Mouse (Mus musculus) neural tube, embryonic 13.5 days (tissue): Measurements from ENCODE around the gene Smyd3. TPM values are rescaled to one million over a fixed set of nuclear protein-coding genes. Genes with fewer than 3 reads are reported as not detected.
A peak's percentile ranks its signal among the peaks of the same experiment; 100 is the strongest.

ENCODE experiments used
- ATAC-seq: fragments of 200-750 bp; cut with Nextera tagmentation; 2 replicates; pipeline ENCODE4 v1.8.0; 2017; ENCODE audit warnings: low read depth, mild to moderate bottlenecking, moderate TSS enrichment, moderate library complexity
- H3K27ac ChIP-seq: fragments of 300-500 bp; sonication (generic); replicated peaks from 2 replicates; pipeline ENCODE4 v1.5.1; 2015; ENCODE audit warnings: moderate library complexity, mild to moderate bottlenecking, inconsistent platforms
- H3K27me3 ChIP-seq: fragments of 300-500 bp; sonication (generic); 2 replicates; pipeline ENCODE4 v1.6.1; 2015; ENCODE audit warnings: mild to moderate bottlenecking, inconsistent platforms
- H3K36me3 ChIP-seq: fragments of 300-500 bp; sonication (generic); 2 replicates; pipeline ENCODE4 v1.6.1; 2015; ENCODE audit warnings: mild to moderate bottlenecking, inconsistent platforms
- H3K4me1 ChIP-seq: fragments of 300-500 bp; sonication (generic); replicated peaks from 2 replicates; pipeline ENCODE4 v1.6.1; 2015; ENCODE audit warnings: inconsistent platforms
- H3K4me2 ChIP-seq: fragments of 300-500 bp; sonication (generic); 2 replicates; pipeline ENCODE4 v1.6.1; 2015; ENCODE audit warnings: inconsistent platforms, mild to moderate bottlenecking, moderate library complexity
- H3K4me3 ChIP-seq: fragments of 300-500 bp; sonication (generic); 2 replicates; pipeline ENCODE4 v1.5.1; 2015; ENCODE audit warnings: mild to moderate bottlenecking, inconsistent platforms
- H3K9ac ChIP-seq: fragments of 300-500 bp; sonication (generic); 2 replicates; pipeline ENCODE4 v1.6.1; 2015; ENCODE audit warnings: moderate library complexity, mild to moderate bottlenecking, inconsistent platforms
- H3K9me3 ChIP-seq: fragments of 300-500 bp; sonication (generic); 2 replicates; pipeline ENCODE4 v1.6.1; 2016; ENCODE audit warnings: inconsistent platforms
- WGBS: fragments of 180-500 bp; shearing (Covaris S2); methylation state at CpG from one replicate; pipeline ENCODE4 v1.1.7; 2015; 5-methylcytosine and 5-hydroxymethylcytosine counted together
- polyA plus RNA-seq: library from polyadenylated mRNA; unstranded; fragments of >200 nt; fragmentation: Nextera tagmentation; extraction: Ambion mirVana; gene quantifications from 2 replicates; pipeline ENCODE4 v1.2.1, GENCODE M21; 2015

Smyd3 gene
- polyA plus RNA-seq, 1 experiment from 2014 or later = 19.7 TPM

DNA sequence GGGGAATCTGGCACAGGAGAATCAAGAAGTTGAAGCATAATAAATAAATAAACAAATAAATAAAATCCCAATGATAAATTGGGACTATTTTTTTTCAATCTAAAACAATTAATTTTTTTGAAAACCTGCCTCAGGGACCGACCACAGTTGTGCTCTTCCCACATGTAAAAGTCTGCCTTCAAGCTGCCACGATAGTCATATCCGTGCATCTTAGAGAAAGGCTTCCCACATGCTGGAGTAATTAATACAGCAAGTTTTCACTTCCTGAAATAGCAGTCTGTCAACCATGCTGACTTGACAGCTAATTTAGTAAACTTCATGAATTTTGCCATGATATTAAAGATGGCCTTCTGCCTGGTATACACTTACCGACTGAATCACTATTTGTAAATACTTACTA lies 119.2 kb downstream of the Smyd3 start:
- ATAC-seq = no peak
- Histone ChIP-seq H3K4me2 (no peak overlapping the region), H3K36me3 (no peaks in the 10 kb centered on the region), H3K4me3 (no peak overlapping the region), H3K4me1 (peaks cover 26% of the 10 kb centered on the region), H3K9ac (no peak overlapping the region), H3K27ac (no peak overlapping the region), H3K27me3 (no peaks in the 10 kb centered on the region), H3K9me3 (no peaks in the 10 kb centered on the region)
- 82% methylated on average over 4 of the region's 4 CpGs for WGBS

DNA sequence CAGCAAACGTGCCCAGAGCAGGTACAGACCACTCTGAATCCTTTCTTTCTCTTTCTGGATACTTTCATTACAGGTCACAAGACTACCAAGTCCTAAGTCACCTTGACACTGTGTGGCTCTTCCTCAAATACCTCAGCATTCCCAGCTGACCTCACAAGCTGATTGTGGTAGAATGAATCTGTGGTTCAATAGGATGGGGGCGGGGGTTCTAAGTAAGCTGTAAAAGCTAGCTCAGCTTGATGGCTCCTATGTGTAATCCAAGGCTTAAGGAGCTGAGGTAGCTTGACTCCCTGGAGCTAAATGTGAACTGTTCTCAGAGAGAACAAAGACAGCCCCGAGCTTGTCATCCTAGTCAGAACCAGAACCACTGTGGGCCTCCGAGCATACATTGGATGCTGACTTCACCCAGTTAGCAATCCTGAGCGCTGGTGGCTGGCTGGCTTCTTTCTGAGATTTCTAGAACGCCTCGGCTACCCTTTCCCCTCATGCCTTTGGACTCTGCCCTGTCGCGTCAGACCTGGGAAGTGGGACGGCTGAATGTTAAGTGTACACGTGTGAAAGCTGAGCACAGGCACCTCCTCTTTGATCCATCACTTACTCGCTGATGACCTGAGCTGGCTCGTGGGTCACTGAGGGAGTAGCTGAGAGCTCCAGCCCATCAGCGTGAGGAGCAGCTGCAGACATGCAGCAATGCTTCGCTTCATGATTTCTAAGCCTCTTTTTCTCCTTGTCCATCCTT lies 131.4 kb downstream of the Smyd3 start:
- H3K27me3 ChIP-seq = no peaks in the 10 kb centered on the region
- WGBS = 56% methylated on average over 15 of the region's 15 CpGs
- H3K27ac ChIP-seq = 0 out of 2 replicates have a peak overlapping the region, but pooled peaks have one; percentile 2
- no peak overlapping the region for H3K4me2 ChIP-seq
- no peak for ATAC-seq
- no peak overlapping the region for H3K4me3 ChIP-seq
- no peak overlapping the region for H3K9ac ChIP-seq
- H3K36me3 ChIP-seq = no peaks in the 10 kb centered on the region
- peaks cover 7% of the 10 kb centered on the region for H3K4me1 ChIP-seq
- H3K9me3 ChIP-seq = no peaks in the 10 kb centered on the region

DNA sequence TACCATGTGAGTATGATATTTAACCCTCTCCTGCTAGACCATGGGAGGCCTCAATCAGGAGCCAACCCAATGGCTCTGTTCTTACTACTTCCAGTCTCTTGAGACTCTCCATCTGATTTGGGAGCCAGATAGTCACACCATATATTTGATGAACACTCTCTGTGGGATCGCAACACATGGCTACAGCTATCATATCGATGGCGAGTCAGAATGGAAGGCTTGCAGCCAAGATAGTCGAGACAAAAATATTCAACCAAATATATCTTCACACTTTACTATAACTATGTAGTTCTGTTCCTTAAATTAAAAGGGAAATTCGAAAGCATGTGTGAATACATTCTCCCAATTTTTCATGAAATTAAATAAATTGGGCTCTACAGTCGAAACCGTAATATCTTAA lies 132.2 kb downstream of the Smyd3 start:
- WGBS = 91% methylated on average over 7 of the region's 7 CpGs
- no peaks in the 10 kb centered on the region for H3K27me3 ChIP-seq
- peaks cover 7% of the 10 kb centered on the region for H3K4me1 ChIP-seq
- no peak for ATAC-seq
- H3K9ac ChIP-seq = no peak overlapping the region
- H3K4me2 ChIP-seq = no peak overlapping the region
- no peak overlapping the region for H3K27ac ChIP-seq
- no peaks in the 10 kb centered on the region for H3K9me3 ChIP-seq
- H3K36me3 ChIP-seq = no peaks in the 10 kb centered on the region
- no peak overlapping the region for H3K4me3 ChIP-seq

DNA sequence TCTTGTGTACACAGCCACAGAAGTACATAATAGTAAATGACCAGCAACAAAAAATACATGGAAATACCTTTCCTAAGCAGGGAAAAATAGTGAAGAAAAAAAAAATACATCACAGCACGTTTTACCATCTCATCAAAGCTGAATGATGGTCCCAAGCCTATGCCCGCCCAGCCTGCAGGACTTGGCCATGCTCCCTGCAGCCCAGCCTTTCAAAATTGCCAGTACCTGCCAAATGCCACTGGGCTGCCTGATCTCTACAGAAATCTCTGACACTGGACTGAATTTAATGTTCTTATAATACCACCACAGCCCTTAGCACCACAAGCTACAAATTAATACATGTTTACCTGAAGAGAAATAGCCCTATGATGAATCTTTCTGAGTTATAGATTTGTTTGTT lies 133.5 kb downstream of the Smyd3 start:
- Histone ChIP-seq H3K27me3 (no peaks in the 10 kb centered on the region), H3K27ac (no peak overlapping the region), H3K36me3 (no peaks in the 10 kb centered on the region), H3K9me3 (no peaks in the 10 kb centered on the region), H3K4me2 (no peak overlapping the region), H3K4me1 (peaks cover 7% of the 10 kb centered on the region), H3K4me3 (no peak overlapping the region), H3K9ac (no peak overlapping the region)
- WGBS = 70% methylated on average over 2 of the region's 2 CpGs
- no peak for ATAC-seq

DNA sequence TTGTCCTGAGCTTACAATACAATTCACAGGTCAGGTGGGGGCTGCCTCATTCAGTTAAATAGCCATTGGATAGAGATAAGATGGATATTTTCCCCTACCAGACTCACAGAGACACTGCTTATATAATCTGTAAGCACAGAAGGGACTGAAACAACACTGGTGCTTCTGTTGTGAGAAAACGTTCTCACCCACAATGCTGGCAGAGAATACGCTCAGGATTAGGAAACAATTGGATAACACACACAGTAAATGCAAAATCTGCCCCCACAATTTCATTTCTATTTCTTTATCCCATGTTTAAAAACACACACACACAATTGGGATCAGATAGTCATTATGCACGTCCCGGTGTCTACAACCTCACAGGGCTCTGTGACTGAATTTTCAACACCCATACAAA lies 139.7 kb downstream of the Smyd3 start:
- Histone ChIP-seq H3K27me3 (no peaks in the 10 kb centered on the region), H3K9ac (no peak overlapping the region), H3K9me3 (no peaks in the 10 kb centered on the region), H3K4me3 (no peak overlapping the region), H3K4me2 (no peak overlapping the region), H3K4me1 (no peaks in the 10 kb centered on the region; the same call in 1 of the 2 replicates), H3K36me3 (no peaks in the 10 kb centered on the region), H3K27ac (no peak overlapping the region)
- 90% methylated on average over 4 of the region's 4 CpGs for WGBS
- ATAC-seq = no peak

DNA sequence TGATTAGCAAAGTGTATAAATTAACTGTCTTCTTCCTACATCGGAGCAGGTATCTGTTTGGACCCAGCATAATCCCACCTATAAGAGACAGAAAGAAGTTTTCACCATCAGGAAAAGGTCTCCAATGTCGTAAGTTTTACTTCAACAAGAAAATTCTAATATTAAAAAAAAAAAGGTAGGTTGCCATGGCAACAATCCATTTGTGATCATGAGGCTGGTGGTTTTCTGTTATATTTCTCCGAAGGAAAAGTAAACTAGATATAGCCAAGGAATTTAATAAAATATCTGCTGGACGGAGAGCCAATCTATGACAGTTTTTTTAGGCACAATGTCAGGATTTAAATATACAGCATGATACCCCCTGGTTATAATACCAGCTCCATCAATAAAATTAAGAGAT lies 142.9 kb downstream of the Smyd3 start:
- no peak overlapping the region for H3K4me3 ChIP-seq
- no peak for ATAC-seq
- H3K27me3 ChIP-seq = no peaks in the 10 kb centered on the region
- H3K4me1 ChIP-seq = peaks cover 20% of the 10 kb centered on the region
- no peaks in the 10 kb centered on the region for H3K9me3 ChIP-seq
- H3K4me2 ChIP-seq = no peak overlapping the region
- H3K27ac ChIP-seq = no peak overlapping the region
- WGBS = 80% methylated on average over 4 of the region's 4 CpGs
- H3K9ac ChIP-seq = no peak overlapping the region
- no peaks in the 10 kb centered on the region for H3K36me3 ChIP-seq

DNA sequence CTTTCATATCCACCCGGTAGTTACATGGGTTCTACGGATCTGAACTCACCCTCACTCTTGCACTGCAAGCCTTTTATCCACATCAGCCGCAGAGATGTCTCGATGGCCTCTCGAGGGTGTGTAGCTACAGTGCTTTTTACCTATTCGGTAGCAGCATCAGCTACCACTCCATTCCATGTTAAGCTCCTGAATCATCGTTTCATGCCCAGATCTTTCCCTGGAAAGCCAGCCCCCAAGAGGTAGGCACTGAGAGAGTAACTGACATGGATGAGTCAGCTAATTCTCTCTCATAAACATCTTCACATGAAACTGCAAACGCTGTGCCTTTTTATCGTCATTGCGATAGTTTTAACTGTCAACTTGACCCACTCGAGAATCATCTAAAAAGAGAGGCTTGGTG lies 143.9 kb downstream of the Smyd3 start:
- WGBS = 95% methylated on average over 11 of the region's 11 CpGs
- Histone ChIP-seq H3K4me2 (no peak overlapping the region), H3K27ac (no peak overlapping the region), H3K27me3 (no peaks in the 10 kb centered on the region), H3K4me1 (peaks cover 24% of the 10 kb centered on the region), H3K36me3 (no peaks in the 10 kb centered on the region), H3K9ac (no peak overlapping the region), H3K9me3 (no peaks in the 10 kb centered on the region), H3K4me3 (no peak overlapping the region)
- no peak for ATAC-seq

DNA sequence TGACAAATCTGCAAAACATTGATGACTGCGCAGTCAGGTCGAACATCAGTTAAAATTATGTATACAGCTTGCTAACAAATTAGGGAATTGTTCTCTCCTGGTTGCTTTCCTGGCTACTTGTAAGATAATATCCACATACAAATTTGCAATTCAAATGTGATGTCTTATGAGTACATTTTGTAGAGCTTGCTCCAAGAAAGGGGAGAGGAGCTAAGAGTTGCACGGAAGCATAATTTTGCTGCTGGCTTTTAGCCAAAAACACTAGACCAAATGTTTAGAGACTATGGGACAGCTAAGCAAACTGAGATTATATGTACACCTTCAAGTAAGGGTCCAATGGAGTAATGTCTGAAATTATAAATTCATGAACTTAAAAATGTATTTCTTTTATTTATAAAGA lies 146.7 kb downstream of the Smyd3 start:
- H3K27ac ChIP-seq = peak overlapping the region; percentile 0; the same call in 1 of the 2 replicates
- 70% methylated on average over 3 of the region's 3 CpGs for WGBS

DNA sequence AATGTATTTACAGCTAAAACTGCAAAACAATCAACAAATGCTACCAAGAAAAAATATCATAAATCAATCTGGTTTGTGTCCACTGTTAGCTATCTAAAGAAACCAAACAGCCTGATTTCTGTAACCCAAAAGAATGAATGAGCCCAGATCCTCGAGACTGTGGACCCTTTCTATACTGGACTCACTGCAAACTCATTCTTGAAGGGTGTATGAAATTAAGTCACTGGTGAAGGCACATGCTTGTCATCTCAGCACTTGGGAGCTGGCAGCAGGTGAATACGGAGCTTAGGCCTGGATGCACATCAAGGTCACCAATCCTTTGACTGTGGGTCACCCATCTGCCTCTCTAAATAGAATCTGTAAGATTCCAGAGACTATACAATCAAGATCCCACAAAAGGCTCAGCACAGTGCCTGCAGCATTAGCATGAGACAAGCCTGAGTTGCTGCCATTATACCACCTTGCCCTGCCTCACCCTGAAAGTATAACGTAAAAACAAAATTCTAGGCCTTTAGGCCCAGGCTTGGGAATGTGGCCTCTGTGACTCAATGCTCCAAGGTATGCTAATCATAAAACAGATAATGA lies 149.3 kb downstream of the Smyd3 start:
- Histone ChIP-seq H3K9me3 (no peaks in the 10 kb centered on the region), H3K4me3 (no peak overlapping the region), H3K36me3 (no peaks in the 10 kb centered on the region), H3K4me2 (no peak overlapping the region), H3K4me1 (peaks cover 24% of the 10 kb centered on the region), H3K27me3 (no peaks in the 10 kb centered on the region), H3K27ac (no peak overlapping the region), H3K9ac (no peak overlapping the region)
- WGBS = 73% methylated on average over 3 of the region's 3 CpGs
- ATAC-seq = no peak

More for the DNA sequence above, 146.7 kb downstream of the Smyd3 start:
- no peaks in the 10 kb centered on the region for H3K9me3 ChIP-seq
- no peak for ATAC-seq
- no peaks in the 10 kb centered on the region for H3K27me3 ChIP-seq
- no peaks in the 10 kb centered on the region for H3K36me3 ChIP-seq
- H3K4me2 ChIP-seq = no peak overlapping the region
- peaks cover 24% of the 10 kb centered on the region for H3K4me1 ChIP-seq
- H3K9ac ChIP-seq = no peak overlapping the region
- no peak overlapping the region for H3K4me3 ChIP-seq

DNA sequence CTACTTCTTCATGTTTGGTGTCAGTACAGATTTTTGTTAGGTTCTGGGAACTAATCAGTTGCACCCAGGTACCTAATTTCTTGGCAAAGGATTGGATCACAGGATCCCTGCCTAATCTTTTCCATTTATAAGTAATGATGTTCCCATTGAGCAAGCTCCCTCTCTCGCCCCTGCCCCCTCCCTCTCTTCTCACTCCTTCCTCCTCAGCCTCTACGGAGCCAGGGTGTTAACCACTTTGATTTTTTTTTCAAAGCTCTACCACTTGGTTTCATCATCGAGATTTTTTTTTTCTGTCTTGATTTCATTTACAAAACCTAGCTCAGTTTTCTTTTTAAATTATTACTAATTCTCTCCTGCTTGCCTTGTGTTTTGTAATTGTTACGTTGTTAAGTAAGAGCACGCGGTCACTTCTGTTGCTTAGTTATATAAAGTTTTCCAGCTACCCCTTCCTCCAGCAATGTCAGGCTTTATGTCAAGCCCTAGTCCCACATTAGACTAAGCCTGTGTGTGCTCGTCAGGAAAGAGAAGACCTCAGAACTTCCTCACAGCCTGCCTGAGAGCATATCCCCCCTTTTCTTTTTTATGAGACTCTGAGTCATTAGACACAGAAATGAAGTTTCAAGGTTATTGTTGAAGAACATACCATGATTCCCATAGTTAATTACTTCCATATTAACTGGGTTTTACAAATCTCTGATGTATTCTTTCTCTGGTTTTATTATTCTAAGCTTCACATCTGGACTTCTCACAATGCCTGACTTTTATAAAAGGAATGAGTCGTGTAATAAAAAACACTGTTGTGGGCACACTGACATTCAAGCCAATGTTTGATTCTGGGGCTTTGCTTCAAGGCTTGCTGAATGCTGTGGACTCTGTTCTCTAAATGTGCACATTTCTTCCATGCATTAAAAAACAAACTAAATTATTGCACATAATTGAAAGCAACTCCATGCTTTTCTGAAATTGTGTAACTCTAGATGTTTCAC lies 156.1 kb downstream of the Smyd3 start:
- no peak overlapping the region for H3K4me3 ChIP-seq
- no peaks in the 10 kb centered on the region for H3K9me3 ChIP-seq
- WGBS = 75% methylated on average over 8 of the region's 8 CpGs
- ATAC-seq = no peak
- no peaks in the 10 kb centered on the region for H3K4me1 ChIP-seq
- H3K9ac ChIP-seq = no peak overlapping the region
- H3K36me3 ChIP-seq = no peaks in the 10 kb centered on the region
- no peak overlapping the region for H3K4me2 ChIP-seq
- no peak overlapping the region for H3K27ac ChIP-seq
- H3K27me3 ChIP-seq = no peaks in the 10 kb centered on the region

DNA sequence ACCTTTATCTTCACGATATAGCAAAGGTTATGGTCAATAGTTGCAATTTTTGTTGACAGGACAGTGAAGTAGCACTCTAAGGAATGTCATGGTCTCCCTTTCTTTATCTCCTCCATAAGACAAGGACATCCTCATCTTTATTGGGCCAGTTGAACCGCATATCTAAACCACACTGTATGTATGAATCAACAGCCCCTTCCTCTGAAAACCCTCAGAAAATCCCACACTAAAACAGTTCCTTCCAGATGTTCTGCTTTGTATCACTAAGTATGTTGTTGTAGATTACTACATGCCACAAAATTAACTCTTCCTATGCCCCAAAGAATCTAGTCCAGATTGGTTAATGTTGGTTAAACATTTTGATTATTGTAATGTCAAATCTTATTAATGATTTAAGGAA lies 160.7 kb downstream of the Smyd3 start:
- H3K9me3 ChIP-seq = no peaks in the 10 kb centered on the region
- WGBS = 89% methylated on average over 2 of the region's 2 CpGs

DNA sequence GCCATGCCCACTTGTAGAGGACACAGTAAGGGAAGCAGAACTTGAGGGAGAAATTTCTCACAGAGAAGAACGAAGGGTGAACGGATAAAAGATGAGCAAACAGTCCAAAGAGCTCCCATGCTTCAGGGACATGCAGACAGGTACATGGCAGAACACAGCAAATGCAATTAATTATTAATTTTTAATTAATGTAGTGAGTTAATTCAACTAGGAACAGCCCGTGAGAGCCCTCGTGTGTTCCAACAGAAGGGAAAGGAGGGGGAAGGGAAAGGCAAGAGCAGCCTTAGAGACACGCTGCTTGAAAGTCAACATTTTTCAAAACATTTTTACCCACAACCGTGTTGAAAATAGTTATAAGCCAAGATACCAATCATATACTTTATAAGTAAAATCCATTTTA lies 163.6 kb downstream of the Smyd3 start:
- Histone ChIP-seq H3K4me1 (no peaks in the 10 kb centered on the region), H3K36me3 (no peaks in the 10 kb centered on the region), H3K4me2 (no peak overlapping the region), H3K27ac (no peak overlapping the region), H3K27me3 (no peaks in the 10 kb centered on the region), H3K4me3 (no peak overlapping the region), H3K9me3 (no peaks in the 10 kb centered on the region), H3K9ac (no peak overlapping the region)
- 74% methylated on average over 6 of the region's 6 CpGs for WGBS
- no peak for ATAC-seq

More for the DNA sequence above, 160.7 kb downstream of the Smyd3 start:
- H3K27me3 ChIP-seq = no peaks in the 10 kb centered on the region
- no peak overlapping the region for H3K9ac ChIP-seq
- H3K36me3 ChIP-seq = no peaks in the 10 kb centered on the region
- H3K4me3 ChIP-seq = no peak overlapping the region
- H3K4me2 ChIP-seq = no peak overlapping the region
- ATAC-seq = no peak
- no peak overlapping the region for H3K27ac ChIP-seq
- no peaks in the 10 kb centered on the region for H3K4me1 ChIP-seq
